Mouse (Mus musculus) NIH3T3 (cell line): ENCODE results near the gene Gpha2.
A peak's percentile ranks its signal among the peaks of the same experiment; 100 is the strongest.

ENCODE experiments used
- DNase-seq: peaks from one replicate; pipeline ENCODE4 v3.0.0-alpha.2; 2012; ENCODE audit warnings: low read depth

The Gpha2 gene

GRCm38 (mm10) chr19:6273998-6274608 is 47.9 kb downstream of the Gpha2 start:
- no peak for DNase-seq

- DNase-seq, result peak; percentile 57
Observed at GRCm38 (mm10) chr19:6275740-6276389, 49.7 kb downstream of the Gpha2 start.

GRCm38 (mm10) chr19:6276426-6277421 is 50.5 kb downstream of the Gpha2 start, which contains the start of gene Ehd1:
TSS of gene Ehd1 (plus strand) at chr19:6276725.
- peak; percentile 100 for DNase-seq
